Mouse (Mus musculus) urinary bladder, postnatal 4 days (tissue): Measurements from ENCODE around the gene Eaf2.

Source experiments
- DNase-seq, 2 experiments: peaks; one replicate each; pipeline ENCODE4 v3.0.0; 2021 to 2022; ENCODE audit warnings: low spot score in 2 of 2

The Eaf2 gene

DNA sequence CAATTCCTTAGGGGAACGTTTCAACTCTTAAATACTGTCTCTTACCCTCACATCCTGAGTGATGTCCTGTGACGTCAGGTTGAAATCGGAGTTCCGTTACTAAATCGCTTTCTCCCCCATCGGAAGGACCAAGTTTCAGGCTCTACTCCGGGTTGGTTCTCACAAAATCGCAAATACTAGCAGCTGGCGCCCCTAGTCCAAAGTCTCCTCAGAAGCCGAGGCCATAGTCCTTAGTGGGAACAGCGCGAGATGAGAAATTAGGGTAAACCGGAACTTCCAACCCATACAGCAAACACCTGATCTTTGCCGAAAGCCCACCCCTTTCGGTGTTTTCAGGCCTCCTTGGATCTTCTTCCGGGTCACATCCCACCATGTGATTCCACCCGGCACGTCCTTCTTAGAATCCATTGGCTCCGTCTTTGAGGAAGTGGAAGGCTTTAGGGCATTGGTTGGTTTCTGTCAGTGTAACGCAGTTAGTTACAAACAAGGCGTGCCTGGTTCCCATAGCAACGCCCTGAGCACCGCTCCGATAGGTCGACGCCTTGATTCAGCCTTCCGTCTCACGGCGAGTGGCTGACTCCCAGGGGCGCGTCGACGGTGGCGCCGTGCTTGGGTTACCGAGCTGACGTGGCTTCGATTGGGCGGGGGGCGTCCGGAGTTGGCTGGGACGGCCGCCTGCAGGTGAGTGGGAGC, at the start of gene Eaf2, which contains the start of gene Golgb1:
Eaf2 (minus strand) TSS at position 421 of the 693 bp plus-strand sequence.
Golgb1 (plus strand) TSS at position 558 of the 693 bp plus-strand sequence.
- DNase-seq, result peak; percentile 91 to 96

DNA sequence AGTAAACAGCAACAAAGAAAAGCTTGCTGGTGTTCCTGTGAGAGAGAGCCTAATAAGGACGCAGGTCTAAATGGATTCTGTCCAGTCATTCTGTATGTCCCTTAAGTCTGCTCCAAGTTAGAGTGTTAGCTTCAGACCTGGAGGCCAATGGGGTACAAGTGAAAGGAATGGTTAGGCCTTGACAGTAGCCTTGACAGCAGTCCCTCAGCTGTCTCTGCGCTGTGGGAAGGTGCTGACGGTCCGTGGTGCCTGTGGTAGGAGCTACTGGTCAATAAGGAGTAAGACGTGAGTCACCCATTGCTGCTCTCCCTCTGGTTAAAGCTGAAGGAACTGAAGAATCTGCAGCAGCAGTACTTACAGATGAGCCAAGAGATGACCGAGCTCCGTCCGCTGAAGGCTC, 49.5 kb upstream of the Eaf2 start:
- DNase-seq, result peak in 1 of 2 experiments; percentile 44

DNA sequence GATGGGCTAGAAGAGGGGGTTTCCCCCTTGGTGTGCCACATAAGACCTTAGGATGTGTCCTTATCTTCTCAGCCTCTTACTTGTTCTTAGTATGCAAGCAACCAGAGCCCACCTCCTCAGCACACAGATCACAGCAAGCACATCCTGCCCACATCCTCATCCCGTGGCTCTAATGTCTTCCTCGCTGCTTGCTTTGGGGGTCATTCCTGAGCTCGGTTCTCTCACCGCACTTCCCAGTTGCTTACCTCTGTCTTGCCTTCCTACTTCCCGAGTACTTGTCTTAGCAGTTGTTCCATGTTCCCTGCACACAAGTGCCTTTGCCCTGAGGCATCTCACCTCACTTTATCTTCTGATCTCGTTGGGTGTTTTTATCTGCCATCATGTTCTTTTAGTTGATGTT, 47.2 kb upstream of the Eaf2 start:
- DNase-seq, result peak in 1 of 2 experiments; percentile 47

DNA sequence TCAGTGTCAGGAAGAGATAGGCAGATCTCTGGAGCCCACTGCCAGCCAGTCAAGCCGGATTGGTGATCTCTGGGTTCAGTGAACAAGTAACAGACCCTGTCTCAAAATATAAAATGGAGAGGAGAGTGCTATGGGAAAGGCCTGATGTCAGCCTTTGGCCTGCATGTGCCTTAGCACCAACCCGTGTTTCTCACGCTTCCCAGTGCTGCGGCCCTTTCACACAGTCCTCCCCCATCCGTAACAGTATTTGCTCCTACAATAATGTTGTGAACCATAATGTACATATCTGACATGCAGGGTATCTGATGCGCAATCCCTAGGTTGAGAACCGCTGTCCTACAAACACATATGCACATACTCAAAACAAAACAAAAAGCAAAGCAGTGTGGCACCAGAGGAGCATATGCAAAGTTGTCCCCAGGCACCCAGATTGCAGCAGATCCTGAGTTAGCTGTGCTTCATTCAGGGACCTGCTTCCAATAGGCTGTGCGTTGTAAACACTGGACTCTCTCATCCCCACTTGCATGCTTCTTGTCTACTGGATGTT, 46.3 kb upstream of the Eaf2 start:
- peak in 1 of 2 experiments; percentile 35 for DNase-seq

GRCm38 (mm10) chr16:36920410-36920809, 45.6 kb upstream of the Eaf2 start:
- no peak for DNase-seq

- DNase-seq, result peak in 1 of 2 experiments; percentile 19
Observed at GRCm38 (mm10) chr16:36918505-36918904, 43.7 kb upstream of the Eaf2 start.

DNA sequence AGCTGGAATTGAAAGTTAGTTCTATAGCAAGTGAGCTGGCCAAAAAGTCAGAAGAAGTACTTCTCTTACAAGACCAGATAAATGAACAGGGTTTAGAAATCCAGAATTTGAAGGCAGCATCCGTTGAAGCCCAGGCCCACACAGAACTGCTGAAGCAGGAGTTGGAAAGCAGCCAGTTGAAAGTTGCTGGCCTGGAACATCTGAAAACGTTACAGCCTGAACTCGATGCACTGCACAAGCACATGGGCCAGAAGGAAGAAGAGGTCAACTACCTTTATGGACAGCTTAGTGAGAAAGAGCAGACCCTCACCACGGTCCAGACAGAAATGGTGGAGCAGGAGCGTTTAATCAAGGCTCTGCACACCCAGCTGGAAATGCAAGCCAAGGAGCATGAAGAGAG, 39.4 kb upstream of the Eaf2 start:
- DNase-seq, result no peak

- no peak for DNase-seq
Observed at GRCm38 (mm10) chr16:36912311-36912710, 37.5 kb upstream of the Eaf2 start.

GRCm38 (mm10) chr16:36911909-36912308, 37.1 kb upstream of the Eaf2 start:
- DNase-seq, result no peak

- no peak for DNase-seq
Observed at GRCm38 (mm10) chr16:36903156-36903555, 28.4 kb upstream of the Eaf2 start.

DNA sequence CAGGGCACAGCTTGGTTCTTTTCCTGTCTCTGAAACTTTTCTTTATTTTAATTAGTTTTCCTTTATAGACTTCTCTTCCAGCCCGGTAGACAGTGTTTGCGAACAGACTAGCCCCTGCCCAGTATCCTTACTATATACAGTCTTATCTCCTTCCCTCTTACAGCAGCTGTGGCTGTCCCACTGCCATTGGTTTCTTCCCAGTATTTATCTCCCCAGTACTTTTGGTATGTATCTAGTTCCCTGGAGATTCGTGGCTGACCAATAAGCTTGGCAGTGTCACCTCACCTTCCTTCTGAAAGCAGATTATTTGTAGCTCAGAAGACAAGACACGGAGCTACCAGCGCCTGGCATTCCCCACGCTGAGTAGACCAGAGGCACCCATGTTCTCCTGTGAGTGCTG, 21.9 kb upstream of the Eaf2 start:
- no peak for DNase-seq

DNA sequence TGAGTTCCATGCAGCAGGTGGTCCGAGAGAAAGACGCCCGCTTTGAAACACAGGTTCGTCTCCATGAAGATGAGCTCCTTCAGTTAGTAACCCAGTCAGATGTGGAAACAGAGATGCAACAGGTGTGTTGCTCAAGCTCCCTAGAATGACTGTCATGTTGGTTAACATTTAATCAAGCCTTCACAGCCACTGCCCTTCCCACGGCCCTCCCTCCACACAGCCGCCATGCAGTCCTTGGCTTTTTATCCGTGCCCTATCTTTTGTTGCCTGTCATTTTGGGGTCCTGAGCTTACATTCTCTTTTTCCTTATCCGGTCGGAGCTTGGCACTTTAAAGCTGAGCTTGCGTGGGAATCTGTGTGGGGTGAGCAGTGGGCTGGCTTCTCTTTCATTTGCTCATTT, 18.5 kb upstream of the Eaf2 start:
- DNase-seq, result no peak

DNA sequence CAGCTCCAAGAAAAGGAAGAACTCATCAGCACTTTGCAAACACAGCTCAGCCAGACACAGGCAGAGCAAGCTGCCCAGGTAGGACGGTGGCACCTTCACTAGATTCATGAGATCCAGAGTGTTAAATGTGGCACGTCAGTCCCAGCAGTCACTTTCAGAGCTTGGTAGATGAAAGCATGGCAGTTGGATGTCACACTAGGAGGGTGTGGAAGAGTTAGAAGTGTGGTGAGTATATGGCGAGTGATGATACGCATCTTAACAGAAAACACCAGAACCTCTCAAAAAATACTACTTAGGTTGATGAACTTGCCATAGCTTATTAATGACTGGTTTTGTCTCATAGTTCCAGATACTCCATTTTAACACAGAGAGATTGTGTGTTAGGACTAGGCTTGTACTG, 16.6 kb upstream of the Eaf2 start:
- DNase-seq, result no peak

DNA sequence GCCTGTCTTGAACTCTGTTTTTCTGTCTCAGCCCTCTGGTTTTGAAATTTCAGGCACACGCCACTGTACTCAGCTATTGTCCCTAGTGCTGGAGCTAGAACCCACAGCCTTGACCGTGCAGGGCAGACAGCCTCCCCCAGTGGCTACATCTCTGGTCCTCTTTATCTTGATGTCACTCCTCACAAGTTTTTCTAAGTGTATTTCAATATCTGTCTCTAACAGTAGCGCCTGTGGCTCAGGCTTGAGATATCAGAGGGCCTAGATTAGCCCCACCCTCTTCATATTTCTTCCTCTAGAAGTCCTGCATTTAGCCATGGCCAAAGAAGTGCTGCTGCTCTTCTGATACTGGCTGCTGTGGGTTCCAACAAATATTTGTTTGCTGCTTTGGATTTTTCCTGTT, 15.8 kb upstream of the Eaf2 start:
- no peak for DNase-seq

DNA sequence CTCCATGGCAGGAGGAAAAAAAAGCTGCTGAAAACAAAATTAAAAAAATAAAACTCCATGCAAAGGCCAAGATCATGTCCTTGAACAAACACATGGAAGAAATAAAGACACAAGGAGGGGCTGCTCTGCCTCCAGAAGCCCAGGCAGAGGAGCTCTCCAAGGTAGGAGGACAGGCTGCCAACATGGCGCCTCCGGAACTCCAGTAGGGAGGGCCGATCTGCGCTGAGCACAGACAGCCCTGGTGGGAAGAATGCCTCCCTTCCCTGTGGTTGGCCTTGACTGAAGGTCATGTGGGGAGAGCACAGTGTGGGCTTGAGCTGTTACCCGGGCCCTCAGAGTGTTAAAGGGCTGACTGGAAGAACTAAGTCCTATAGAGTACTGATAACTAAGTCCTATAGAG, 12.7 kb upstream of the Eaf2 start:
- DNase-seq, result peak in 1 of 2 experiments; percentile 34

DNA sequence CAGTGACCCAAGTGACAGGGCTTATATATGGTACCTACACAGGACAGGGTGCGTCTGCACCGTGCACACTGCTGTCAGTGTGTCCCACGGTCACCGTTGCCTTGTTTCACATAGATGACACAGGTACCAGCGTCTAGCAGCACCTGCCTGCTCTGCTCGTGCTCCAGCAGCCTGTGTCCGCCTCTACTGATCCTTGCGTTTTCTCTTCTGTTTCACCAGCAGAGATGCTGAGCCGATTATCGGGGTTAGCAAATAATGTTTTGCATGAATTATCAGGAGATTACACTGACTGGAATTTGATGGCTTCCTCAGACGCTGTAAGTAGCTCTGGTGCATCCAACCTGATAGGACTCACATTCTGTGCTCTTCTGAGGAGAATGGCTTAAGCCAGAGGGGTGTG, 11.1 kb upstream of the Eaf2 start:
- no peak for DNase-seq

DNA sequence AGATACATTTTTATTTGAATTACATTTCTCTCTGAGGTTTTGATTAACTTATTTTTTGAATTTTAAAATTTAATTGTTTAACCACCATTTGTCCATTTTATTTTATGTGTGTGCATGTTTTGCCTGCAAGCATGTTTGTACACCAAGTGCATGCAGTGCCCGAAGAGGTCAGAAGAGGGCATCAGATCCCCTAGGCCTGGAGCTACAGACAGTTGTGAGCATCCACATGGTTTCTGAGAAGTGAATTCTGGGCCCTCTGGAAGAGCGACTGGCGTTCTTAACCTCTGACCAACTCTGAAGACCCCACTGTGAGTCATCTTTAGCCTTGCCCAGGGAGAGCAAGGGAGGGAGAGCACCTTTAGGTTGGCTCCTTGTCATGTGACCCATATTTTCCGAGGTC, 10.1 kb upstream of the Eaf2 start:
- no peak for DNase-seq

GRCm38 (mm10) chr16:36882737-36883343, 8.0 kb upstream of the Eaf2 start:
- DNase-seq, result no peak

DNA sequence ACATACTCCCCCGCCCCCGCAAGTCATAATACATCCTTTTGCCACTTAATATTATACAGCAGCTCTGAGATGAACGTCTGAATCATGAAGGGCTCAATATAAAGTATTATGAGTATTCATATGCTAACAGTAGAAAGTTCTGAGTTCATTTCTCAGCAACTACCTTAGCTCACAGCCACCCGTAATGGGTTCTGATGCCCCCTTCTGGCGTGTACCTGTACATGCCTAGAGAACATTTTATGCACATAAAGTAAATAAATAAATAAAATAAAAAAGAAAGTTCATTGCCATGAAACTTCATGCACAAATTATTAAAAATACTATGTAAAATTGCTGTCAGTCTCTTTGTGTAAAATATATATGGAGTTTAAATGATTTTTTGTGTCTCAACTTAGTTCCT, 2.5 kb upstream of the Eaf2 start:
- DNase-seq, result no peak

GRCm38 (mm10) chr16:36875276-36875851, 561 bp upstream of the Eaf2 start:
- DNase-seq, result peak in 1 of 2 experiments; percentile 63

GRCm38 (mm10) chr16:36869442-36869841, 5.4 kb downstream of the Eaf2 start:
- no peak for DNase-seq

GRCm38 (mm10) chr16:36863585-36863984, 11.2 kb downstream of the Eaf2 start:
- DNase-seq, result no peak

DNA sequence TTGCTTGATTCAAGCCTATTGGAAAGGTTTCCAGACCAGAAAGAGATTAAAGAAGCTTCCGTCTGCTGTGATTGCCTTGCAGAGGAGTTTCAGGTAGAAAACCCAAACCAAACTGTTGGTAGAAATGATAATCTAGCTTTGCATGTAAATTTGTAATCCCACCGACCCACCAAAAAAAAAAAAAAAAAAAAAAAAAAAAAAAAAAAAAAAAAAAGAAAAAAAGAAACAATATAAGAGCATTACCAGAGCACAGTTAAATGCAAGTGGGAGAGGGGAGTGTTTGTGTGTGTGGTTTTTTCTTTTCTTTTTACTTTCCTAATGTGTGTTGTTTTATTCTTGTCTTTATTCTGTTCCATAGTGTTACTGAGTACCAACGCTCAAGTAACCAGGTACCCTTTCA, 23.6 kb downstream of the Eaf2 start:
- DNase-seq, result no peak
